Mouse (Mus musculus): Measurements from ENCODE around the gene Rhoq. TPM values are rescaled to one million over a fixed set of nuclear protein-coding genes. Genes with fewer than 3 reads are reported as not detected.

The Rhoq gene
- polyA plus RNA-seq, 1 experiment = 0.01 TPM

DNA sequence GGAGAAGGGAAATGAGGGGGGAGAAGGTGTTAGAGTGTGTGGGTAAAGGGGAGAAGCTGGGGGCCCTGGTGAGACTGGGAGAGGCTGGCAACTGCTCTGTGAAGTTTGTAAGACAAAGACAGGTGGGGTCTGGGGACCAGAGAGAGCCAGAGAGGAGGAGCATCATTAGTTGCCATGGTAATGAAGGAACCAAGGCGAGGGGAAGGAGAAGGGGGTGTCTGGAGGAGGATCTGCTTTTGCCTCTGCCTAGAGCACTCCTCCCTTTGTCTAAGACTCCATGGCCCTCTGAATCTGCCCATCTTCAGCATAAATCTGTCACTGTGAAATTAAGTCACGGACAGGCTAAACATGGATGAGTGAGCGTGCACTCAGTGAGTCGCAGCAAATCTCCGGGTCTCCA lies 30.0 kb upstream of the Rhoq start:
- Histone ChIP-seq H3K4me1 (ENCODE audit: control insufficient read depth) (no peaks in the 10 kb centered on the region), H3K4me3 (replicated peaks) (no peak overlapping the region), H3K27me3 (ENCODE audit: control insufficient read depth) (peaks cover 4% of the 10 kb centered on the region; the same call in 1 of the 2 replicates), H3K9me3 (ENCODE audit: control insufficient read depth, low read length) (no peaks in the 10 kb centered on the region), H3K36me3 (ENCODE audit: control insufficient read depth) (no peaks in the 10 kb centered on the region)
- TF ChIP-seq TAL1 (IDR thresholded peaks at IDR 0.05; ENCODE audit: low read length) = no peak
- no peak for TF ChIP-seq GATA1 (IDR thresholded peaks at IDR 0.05; ENCODE audit: low read length)

DNA sequence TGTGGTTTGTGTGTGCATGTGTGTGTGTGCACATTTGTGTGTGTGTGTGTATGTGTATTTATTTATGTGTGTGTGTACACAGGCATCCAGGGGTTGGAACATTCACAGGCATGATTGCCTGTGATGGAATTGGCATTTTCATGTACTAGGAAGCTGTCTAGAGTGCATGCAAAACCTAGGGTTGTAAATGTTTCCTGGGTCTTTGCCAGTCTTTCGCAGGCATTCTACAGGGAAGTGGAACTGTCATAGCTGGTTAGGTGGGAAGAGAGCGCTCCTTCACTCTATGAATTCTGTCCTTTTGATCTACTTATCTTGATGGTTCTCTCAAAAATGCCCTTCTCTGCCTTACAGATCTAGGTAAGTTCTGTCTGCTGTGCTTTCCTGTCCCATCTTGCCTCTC lies 25.8 kb upstream of the Rhoq start:
- Histone ChIP-seq H3K4me1 (ENCODE audit: control insufficient read depth) (no peaks in the 10 kb centered on the region), H3K27me3 (ENCODE audit: control insufficient read depth) (peaks cover 4% of the 10 kb centered on the region; the same call in 1 of the 2 replicates)
- no peak for TF ChIP-seq TAL1 (IDR thresholded peaks at IDR 0.05; ENCODE audit: low read length)
- TF ChIP-seq GATA1 (IDR thresholded peaks at IDR 0.05; ENCODE audit: low read length) = no peak

DNA sequence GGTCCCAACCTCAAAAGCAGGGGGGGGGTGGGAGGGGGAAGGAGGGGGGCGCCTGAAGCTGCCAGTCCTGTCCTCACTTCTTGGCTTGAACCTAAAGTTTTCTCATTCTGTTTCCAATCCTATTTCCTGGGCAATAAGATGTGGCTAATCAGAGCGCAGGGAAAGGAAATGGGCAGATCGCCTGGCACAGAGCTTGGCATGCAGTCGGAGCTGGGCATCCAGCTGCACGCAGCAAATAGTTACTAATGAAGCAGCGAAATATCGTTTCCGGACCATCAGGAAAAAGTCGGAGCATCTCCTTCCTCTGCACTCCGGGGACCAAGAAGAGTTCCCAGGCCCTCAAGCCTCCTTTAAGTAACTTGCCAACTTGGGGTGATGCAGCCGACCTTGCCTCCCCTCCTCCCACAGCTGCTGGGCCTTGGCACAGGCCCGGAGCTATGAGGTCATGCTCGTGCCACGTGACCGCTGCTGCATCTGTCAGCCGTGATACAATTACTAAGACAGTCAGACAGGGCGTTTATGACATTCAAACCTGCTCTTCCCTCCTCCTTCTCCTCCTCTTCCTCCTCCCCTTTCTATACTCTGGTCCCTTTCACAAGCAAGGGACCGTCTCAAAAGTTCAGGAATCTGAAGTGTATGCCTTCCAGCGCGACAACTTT lies 25.3 kb upstream of the Rhoq start:
- Histone ChIP-seq H3K9me3 (ENCODE audit: control insufficient read depth, low read length) (no peaks in the 10 kb centered on the region), H3K27me3 (ENCODE audit: control insufficient read depth) (peaks cover 4% of the 10 kb centered on the region; the same call in 1 of the 2 replicates), H3K4me1 (ENCODE audit: control insufficient read depth) (no peaks in the 10 kb centered on the region), H3K4me3 (replicated peaks) (no peak overlapping the region), H3K36me3 (ENCODE audit: control insufficient read depth) (no peaks in the 10 kb centered on the region)
- no peak for TF ChIP-seq TAL1 (IDR thresholded peaks at IDR 0.05; ENCODE audit: low read length)
- TF ChIP-seq GATA1 (IDR thresholded peaks at IDR 0.05; ENCODE audit: low read length) = no peak

More for the DNA sequence above, 25.8 kb upstream of the Rhoq start:
- no peaks in the 10 kb centered on the region for H3K9me3 ChIP-seq (ENCODE audit: control insufficient read depth, low read length)
- H3K36me3 ChIP-seq (ENCODE audit: control insufficient read depth) = no peaks in the 10 kb centered on the region
- H3K4me3 ChIP-seq (replicated peaks) = no peak overlapping the region

DNA sequence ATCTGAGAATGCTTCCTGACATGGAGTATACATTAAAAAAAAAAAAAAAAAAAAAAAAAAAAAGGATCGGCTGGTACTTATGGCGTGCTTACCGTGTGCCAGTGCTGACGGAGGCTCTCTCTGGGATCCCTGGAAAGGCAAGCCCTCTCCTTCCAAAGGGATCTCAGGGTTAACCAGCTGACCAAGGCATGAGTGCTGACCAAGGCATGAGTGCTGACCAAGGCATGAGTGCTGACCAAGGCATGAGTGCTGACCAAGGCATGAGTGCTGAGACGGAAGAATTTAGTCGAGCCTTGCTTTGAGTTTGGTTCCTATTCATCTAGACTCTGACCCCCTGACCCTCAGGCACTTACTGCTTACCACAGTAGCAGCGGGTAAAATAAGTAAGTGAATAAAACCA lies 24.2 kb upstream of the Rhoq start:
- H3K27me3 ChIP-seq (ENCODE audit: control insufficient read depth) = peaks cover 4% of the 10 kb centered on the region; the same call in 1 of the 2 replicates
- H3K4me3 ChIP-seq (replicated peaks) = no peak overlapping the region
- no peaks in the 10 kb centered on the region for H3K4me1 ChIP-seq (ENCODE audit: control insufficient read depth)
- no peaks in the 10 kb centered on the region for H3K9me3 ChIP-seq (ENCODE audit: control insufficient read depth, low read length)
- TF ChIP-seq TAL1 (IDR thresholded peaks at IDR 0.05; ENCODE audit: low read length) (no peak), GATA1 (IDR thresholded peaks at IDR 0.05; ENCODE audit: low read length) (no peak)
- no peaks in the 10 kb centered on the region for H3K36me3 ChIP-seq (ENCODE audit: control insufficient read depth)

DNA sequence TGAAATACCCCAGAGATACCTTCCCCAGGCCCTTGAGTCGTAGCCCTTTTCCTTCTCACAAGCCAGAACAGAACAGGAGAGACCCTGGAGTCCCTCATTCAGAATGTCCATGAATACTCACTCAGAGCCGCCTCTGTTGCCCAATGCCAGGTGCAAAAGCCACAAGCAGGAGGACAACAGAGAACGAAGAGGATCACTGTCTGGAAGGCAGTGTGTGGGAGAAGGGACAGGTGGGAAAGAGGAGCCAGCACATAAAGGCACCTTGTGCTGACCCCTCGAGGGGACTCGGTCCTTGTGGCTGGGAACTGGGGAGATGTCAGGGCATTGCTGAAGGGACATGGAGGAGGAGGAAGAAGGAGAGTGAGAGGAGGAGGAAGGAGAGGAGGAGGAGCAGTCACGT lies 20.8 kb upstream of the Rhoq start:
- no peaks in the 10 kb centered on the region for H3K36me3 ChIP-seq (ENCODE audit: control insufficient read depth)
- H3K27me3 ChIP-seq (ENCODE audit: control insufficient read depth) = peaks cover 4% of the 10 kb centered on the region; the same call in 1 of the 2 replicates
- no peaks in the 10 kb centered on the region for H3K4me1 ChIP-seq (ENCODE audit: control insufficient read depth)
- H3K9me3 ChIP-seq (ENCODE audit: control insufficient read depth, low read length) = no peaks in the 10 kb centered on the region
- TF ChIP-seq TAL1 (IDR thresholded peaks at IDR 0.05; ENCODE audit: low read length) (no peak), GATA1 (IDR thresholded peaks at IDR 0.05; ENCODE audit: low read length) (no peak)
- no peak overlapping the region for H3K4me3 ChIP-seq (replicated peaks)

DNA sequence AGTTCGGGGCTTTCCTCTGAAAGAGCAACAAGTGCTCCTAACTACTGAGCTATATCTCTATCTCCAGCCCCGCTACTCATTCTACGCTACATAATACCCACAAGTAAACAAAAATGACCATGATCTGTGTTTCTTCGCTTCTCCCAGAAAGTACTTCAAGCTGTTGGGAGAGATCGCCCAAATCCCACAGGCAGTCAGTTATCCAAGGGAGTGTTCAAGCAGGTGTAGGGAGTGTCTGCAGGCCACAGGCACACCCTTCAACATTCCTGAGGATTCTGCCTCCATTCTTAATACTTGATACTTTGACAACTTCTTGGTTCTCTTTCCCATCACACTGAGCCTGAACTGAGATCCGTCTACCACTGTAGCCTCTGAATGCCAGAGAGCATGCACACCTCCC lies 19.7 kb upstream of the Rhoq start:
- Histone ChIP-seq H3K4me1 (ENCODE audit: control insufficient read depth) (no peaks in the 10 kb centered on the region), H3K36me3 (ENCODE audit: control insufficient read depth) (no peaks in the 10 kb centered on the region), H3K4me3 (replicated peaks) (no peak overlapping the region), H3K27me3 (ENCODE audit: control insufficient read depth) (no peaks in the 10 kb centered on the region), H3K9me3 (ENCODE audit: control insufficient read depth, low read length) (no peaks in the 10 kb centered on the region)
- no peak for TF ChIP-seq GATA1 (IDR thresholded peaks at IDR 0.05; ENCODE audit: low read length)
- TF ChIP-seq TAL1 (IDR thresholded peaks at IDR 0.05; ENCODE audit: low read length) = no peak

DNA sequence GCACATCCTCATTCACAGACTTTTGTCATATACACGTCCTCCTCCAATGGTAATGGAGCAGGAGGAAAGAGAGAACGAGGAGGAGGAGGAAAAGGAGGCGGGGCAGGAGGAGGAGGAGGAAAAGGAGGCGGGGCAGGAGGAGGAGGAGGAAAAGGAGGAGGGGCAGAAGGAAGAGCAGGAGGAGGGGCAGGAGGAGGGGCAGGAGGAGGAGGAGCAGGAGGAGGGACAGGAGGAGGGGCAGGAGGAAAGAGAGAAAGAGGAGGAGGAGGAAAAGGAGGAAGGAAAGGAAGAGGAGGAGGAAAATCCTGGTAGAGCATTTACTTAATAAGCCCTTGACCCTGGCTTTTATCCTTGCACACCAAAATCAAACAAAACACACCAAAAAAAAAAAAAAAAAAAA lies 16.8 kb upstream of the Rhoq start:
- Histone ChIP-seq H3K4me1 (ENCODE audit: control insufficient read depth) (no peaks in the 10 kb centered on the region), H3K4me3 (replicated peaks) (no peak overlapping the region), H3K9me3 (ENCODE audit: control insufficient read depth, low read length) (no peaks in the 10 kb centered on the region), H3K36me3 (ENCODE audit: control insufficient read depth) (no peaks in the 10 kb centered on the region), H3K27me3 (ENCODE audit: control insufficient read depth) (no peaks in the 10 kb centered on the region)
- TF ChIP-seq TAL1 (IDR thresholded peaks at IDR 0.05; ENCODE audit: low read length) (no peak), GATA1 (IDR thresholded peaks at IDR 0.05; ENCODE audit: low read length) (no peak)

DNA sequence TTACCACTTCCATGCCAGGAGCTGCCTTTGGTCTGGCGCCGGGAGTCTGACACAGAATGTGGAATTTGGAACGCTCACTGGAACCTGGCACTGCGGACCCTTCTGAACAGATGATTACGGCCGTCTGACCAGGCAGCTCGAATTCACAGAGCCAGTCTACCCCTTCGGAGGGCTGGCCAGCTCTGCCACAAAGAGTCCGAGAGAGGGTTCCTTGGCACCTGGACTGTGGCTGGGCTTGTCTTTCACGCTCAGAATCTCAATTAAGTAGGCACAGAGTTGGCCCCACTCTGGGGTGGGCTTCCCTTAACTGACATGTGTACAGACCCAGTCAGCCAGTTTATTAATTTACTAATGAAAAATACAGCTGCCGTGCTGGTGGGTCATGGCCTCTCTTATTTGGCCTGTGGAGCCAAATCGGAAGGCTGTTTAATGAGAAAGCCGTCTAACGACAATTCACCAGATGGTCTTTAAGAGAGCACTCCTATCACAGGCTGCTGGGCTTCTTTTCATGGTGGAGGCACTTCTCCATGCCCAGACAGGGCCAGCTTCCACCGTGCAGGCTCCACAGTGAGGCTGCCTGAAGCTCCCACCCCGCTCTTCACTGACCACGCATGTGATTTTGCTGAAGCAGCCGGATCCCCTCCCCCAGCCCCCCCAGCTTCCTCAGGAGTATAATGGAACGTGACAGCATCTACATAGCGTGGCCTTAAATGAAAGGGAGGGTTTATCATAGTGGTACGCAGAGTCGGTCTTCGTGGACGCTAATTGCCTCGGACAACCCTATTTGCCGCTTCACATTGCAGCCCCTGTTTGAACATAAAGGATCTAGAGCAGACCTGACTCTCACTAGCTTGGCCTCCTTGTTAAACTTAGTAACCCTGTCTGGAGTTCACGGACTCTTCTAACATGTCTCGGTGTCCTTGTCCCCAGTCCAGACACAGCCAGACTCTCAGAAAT lies 14.8 kb upstream of the Rhoq start, which contains the start of gene Atp6v1e2:
Gene Atp6v1e2, minus strand, starts transcription at position 58 of the 957 bp plus-strand sequence.
- Histone ChIP-seq H3K36me3 (ENCODE audit: control insufficient read depth) (no peaks in the 10 kb centered on the region), H3K27me3 (ENCODE audit: control insufficient read depth) (no peaks in the 10 kb centered on the region), H3K9me3 (ENCODE audit: control insufficient read depth, low read length) (no peaks in the 10 kb centered on the region), H3K4me3 (replicated peaks) (no peak within 1 kb of the TSS), H3K4me1 (ENCODE audit: control insufficient read depth) (no peaks in the 10 kb centered on the region)
- no peak for TF ChIP-seq TAL1 (IDR thresholded peaks at IDR 0.05; ENCODE audit: low read length)
- TF ChIP-seq GATA1 (IDR thresholded peaks at IDR 0.05; ENCODE audit: low read length) = no peak

DNA sequence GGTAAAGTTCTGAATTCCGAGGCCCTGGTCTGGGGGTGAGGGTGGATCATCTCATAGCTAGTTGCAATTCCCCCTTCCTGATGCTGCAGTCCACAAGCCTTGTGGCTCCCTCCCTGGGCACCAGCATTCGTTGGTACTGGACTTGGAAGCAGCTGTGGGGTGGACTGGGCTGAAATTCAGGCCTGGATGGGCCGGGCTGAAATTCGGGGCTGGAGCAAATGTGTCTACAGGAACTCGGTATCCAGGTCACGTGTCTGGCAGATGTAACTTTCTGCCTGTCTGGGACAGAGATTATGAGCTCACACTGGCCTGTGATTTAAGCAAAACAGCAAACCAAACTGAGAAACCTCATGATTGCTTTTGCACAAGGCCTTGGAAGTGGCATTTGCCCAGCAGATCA lies 14.1 kb upstream of the Rhoq start:
- no peak for TF ChIP-seq TAL1 (IDR thresholded peaks at IDR 0.05; ENCODE audit: low read length)
- TF ChIP-seq GATA1 (IDR thresholded peaks at IDR 0.05; ENCODE audit: low read length) = no peak
- Histone ChIP-seq H3K36me3 (ENCODE audit: control insufficient read depth) (no peaks in the 10 kb centered on the region), H3K27me3 (ENCODE audit: control insufficient read depth) (no peaks in the 10 kb centered on the region), H3K4me3 (replicated peaks) (no peak overlapping the region), H3K9me3 (ENCODE audit: control insufficient read depth, low read length) (no peaks in the 10 kb centered on the region), H3K4me1 (ENCODE audit: control insufficient read depth) (no peaks in the 10 kb centered on the region)

Measured in erythroblast, embryonic 14.5 days (primary cell).